Mouse (Mus musculus): Measurements from ENCODE around the gene Slc22a14.

DNA sequence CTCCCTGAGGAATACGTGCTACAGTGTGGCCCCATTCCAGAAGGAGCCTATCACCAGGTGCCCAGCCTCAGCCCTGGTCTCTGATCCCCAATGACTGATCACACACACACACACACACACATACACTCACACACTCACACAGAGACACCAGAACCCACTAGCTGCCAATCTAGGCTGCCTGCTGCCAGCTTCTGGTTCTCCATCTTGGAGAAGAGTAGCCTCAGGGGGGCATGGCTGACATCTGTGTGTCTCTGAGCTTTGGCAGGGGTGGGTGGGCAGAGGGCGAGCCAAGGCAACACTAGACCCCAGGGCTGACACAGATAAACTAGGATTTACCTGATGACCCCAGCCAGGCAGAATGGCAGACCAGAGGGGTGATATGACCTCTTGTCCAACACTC is 226.5 kb downstream of the Slc22a14 start:
- TF ChIP-seq POLR2A (IDR thresholded peaks at IDR 0.05; ENCODE audit: borderline replicate concordance, insufficient read depth, low read length) (no peak), CTCF (IDR thresholded peaks at IDR 0.05; ENCODE audit: borderline replicate concordance, insufficient read depth, low read depth, low read length) (no peak)

Measured in cerebellum, adult 2 months (tissue).